Mouse (Mus musculus) cortical plate, adult 2 months (tissue): ENCODE results near the gene Fam84a.

Experiments
- CTCF ChIP-seq: fragments of 200-500 bp; IDR thresholded peaks from 2 replicates; pipeline ENCODE4 v1.5.1; 2011; ENCODE audit warnings: mild to moderate bottlenecking, control low read depth, low read length; ENCODE audit not compliant: insufficient read depth; ENCODE audit errors: extremely low read depth
- POLR2A ChIP-seq: fragments of 200-500 bp; IDR thresholded peaks from 2 replicates; pipeline ENCODE4 v1.6.1; 2011; ENCODE audit warnings: mild to moderate bottlenecking, low read length, control low read depth; ENCODE audit not compliant: insufficient read depth; ENCODE audit errors: extremely low read depth

DNA sequence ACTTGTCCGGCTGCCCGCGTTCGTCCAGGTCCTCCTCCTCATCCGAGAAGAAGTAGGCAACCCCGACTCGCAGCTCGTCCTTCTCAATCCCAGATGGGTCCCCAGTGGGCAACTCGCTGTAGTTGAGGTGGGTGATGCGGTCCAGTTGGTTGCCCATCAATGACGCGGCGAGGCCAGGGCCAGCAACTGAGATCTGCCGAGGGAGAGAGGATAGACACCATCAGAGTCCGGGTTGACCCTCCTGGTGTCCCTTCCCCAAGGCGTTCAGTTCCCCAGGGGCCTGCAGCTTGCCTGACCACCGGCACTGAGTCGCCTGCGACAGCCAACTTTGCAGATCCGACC is 1.3 kb downstream of the Fam84a start:
- no peak for TF ChIP-seq POLR2A
- TF ChIP-seq CTCF: no peak
